Mouse (Mus musculus): ENCODE results near the gene Mgat4b. TPM values are rescaled to one million over a fixed set of nuclear protein-coding genes. Genes with fewer than 3 reads are reported as not detected.

Gene Mgat4b
- polyA plus RNA-seq, 3 experiments from 2014 or later, result 1.0 to 2.7 (median 1.3) TPM

GRCm38 (mm10) chr11:50226406-50226805 lies 15.7 kb downstream of the Mgat4b start:
- no peak for ATAC-seq

GRCm38 (mm10) chr11:50227226-50227625 lies 16.5 kb downstream of the Mgat4b start:
- ATAC-seq, result no peak

GRCm38 (mm10) chr11:50227736-50228135 lies 17.0 kb downstream of the Mgat4b start:
- ATAC-seq, result no peak

- ATAC-seq, result no peak
These were observed 18.1 kb downstream of the Mgat4b start for GRCm38 (mm10) chr11:50228772-50229171.

- ATAC-seq, result no peak
These were observed 18.7 kb downstream of the Mgat4b start for GRCm38 (mm10) chr11:50229252-50229910.

- ATAC-seq, result peak; percentile 13
These were observed 20.0 kb downstream of the Mgat4b start for GRCm38 (mm10) chr11:50230481-50231304.

GRCm38 (mm10) chr11:50231411-50231810 lies 20.7 kb downstream of the Mgat4b start:
- peak; percentile 55 for ATAC-seq

- ATAC-seq, result no peak
These were observed 22.3 kb downstream of the Mgat4b start for GRCm38 (mm10) chr11:50233022-50233421.

GRCm38 (mm10) chr11:50233993-50234392 lies 23.3 kb downstream of the Mgat4b start:
- ATAC-seq, result no peak

GRCm38 (mm10) chr11:50234606-50235005 lies 23.9 kb downstream of the Mgat4b start:
- no peak for ATAC-seq

GRCm38 (mm10) chr11:50236540-50236936 lies 25.8 kb downstream of the Mgat4b start:
- peak; percentile 87 for ATAC-seq

GRCm38 (mm10) chr11:50236937-50237835 lies 26.5 kb downstream of the Mgat4b start:
- ATAC-seq, result no peak

GRCm38 (mm10) chr11:50238324-50238723 lies 27.6 kb downstream of the Mgat4b start, which contains the start of gene Ltc4s:
Gene Ltc4s, minus strand, starts transcription at chr11:50238616.
- no peak for ATAC-seq

GRCm38 (mm10) chr11:50238821-50239791 lies 28.4 kb downstream of the Mgat4b start:
- ATAC-seq, result no peak

- no peak for ATAC-seq
These were observed 29.7 kb downstream of the Mgat4b start for GRCm38 (mm10) chr11:50240235-50240911.

- ATAC-seq, result no peak
These were observed 33.2 kb downstream of the Mgat4b start for GRCm38 (mm10) chr11:50243926-50244325.

- no peak for ATAC-seq
These were observed 34.6 kb downstream of the Mgat4b start for GRCm38 (mm10) chr11:50245269-50245668.

GRCm38 (mm10) chr11:50248473-50249171 lies 37.9 kb downstream of the Mgat4b start:
- no peak for ATAC-seq

- ATAC-seq, result no peak
These were observed 41.5 kb downstream of the Mgat4b start for GRCm38 (mm10) chr11:50252166-50252565.

- no peak for ATAC-seq
These were observed 42.1 kb downstream of the Mgat4b start for GRCm38 (mm10) chr11:50252684-50253265.

All from inflammation-experienced regulatory T-cells, adult 6 months (primary cell).